12 mouse cellular contexts compared by ENCODE assay signal in the genomic region with DNA sequence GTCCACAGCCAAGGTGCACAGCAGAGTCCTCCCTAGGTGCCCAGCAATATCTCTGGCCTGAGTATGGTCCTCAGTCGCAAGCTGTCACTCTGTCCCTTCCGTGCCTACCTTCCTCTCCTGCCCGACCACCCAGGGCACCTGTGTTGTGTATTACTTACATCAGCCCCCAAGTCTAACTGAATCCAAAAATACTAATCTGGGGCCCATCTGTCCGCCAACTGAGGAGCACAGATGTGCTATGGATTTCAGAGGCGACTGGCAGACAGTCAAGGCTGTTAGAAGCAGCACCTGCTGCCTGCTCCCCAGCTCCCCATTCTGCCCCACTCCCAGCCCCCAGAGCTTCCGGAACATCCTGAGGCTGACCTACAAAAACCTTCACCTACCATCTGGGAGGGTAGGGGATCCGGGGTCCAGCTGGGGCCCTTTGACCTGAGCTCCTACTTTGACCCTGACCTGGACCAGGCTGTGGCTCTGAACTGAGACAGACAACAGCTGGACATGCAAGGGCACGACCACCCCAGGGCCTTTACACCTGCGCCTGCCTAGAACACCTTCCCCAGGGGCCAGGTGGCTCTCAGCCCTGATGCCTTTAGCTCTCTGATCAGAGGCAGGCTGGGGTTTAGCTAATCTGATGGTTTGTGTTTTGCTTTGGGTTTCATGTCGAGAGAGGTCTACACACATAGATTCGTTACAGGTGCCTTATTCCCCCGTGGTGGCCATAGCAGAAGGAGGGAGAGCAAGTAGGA. TPM values are rescaled to one million over a fixed set of nuclear protein-coding genes. Genes with fewer than 3 reads are reported as not detected.
DNase-seq lines count a peak whose midpoint lies in the region; ATAC-seq lines count a peak whose summit lies in the region.
"Had no signal": no experiment of that assay in that cellular context is flagged by ENCODE, and none has a peak within 500 bp of the region (broad histone marks: within the 10 kb centered on the region; RNA-seq: fewer than 3 reads in every experiment).

No protein-coding gene starts in this region.

- H3K27me3 ChIP-seq in heart, embryonic 11.5 days (ENCODE audit: control insufficient read depth, insufficient read depth, low read length), result peaks cover 27% of the 10 kb centered on the region
- H3K27me3 ChIP-seq in midbrain, embryonic 10.5 days (ENCODE audit: low read depth, poor library complexity, severe bottlenecking), result 0 out of 2 replicates have a peak, but pooled peaks cover 19% of the 10 kb centered on the region
- H3K27me3 ChIP-seq in midbrain, embryonic 13.5 days, result 0 out of 2 replicates have a peak, but pooled peaks cover 3% of the 10 kb centered on the region
- H3K27me3 ChIP-seq in liver, embryonic 15.5 days, result peaks cover 98% of the 10 kb centered on the region
- H3K27me3 ChIP-seq in forebrain, embryonic 16.5 days (replicated peaks; ENCODE audit: control insufficient read depth, insufficient read depth, low read length), result no peaks in the 10 kb centered on the region

- ATAC-seq in heart, embryonic 11.5 days (replicated peaks; ENCODE audit: insufficient number of reproducible peaks, low FRiP score, low TSS enrichment), result no peak
- ATAC-seq in midbrain, embryonic 13.5 days, result no peak
- ATAC-seq in liver, embryonic 15.5 days (ENCODE audit: insufficient read depth), result no peak
- no peak for ATAC-seq in forebrain, embryonic 16.5 days

- no peaks in the 10 kb centered on the region for H3K36me3 ChIP-seq in heart, embryonic 11.5 days (ENCODE audit: control insufficient read depth, insufficient read depth, low read length)
- no peaks in the 10 kb centered on the region for H3K36me3 ChIP-seq in midbrain, embryonic 10.5 days
- H3K36me3 ChIP-seq in midbrain, embryonic 13.5 days, result no peaks in the 10 kb centered on the region
- no peaks in the 10 kb centered on the region for H3K36me3 ChIP-seq in liver, embryonic 15.5 days (replicated peaks)
- no peaks in the 10 kb centered on the region for H3K36me3 ChIP-seq in forebrain, embryonic 16.5 days (ENCODE audit: control insufficient read depth, insufficient read depth)
- H3K36me3 ChIP-seq: embryonic facial prominence, embryonic 12.5 days; limb, embryonic 13.5 days; neural tube, embryonic 12.5 days had no signal

- H3K4me3 ChIP-seq in heart, embryonic 11.5 days (ENCODE audit: low read depth, low read length), result no peak overlapping the region
- no peak overlapping the region for H3K4me3 ChIP-seq in midbrain, embryonic 10.5 days
- H3K4me3 ChIP-seq in midbrain, embryonic 13.5 days (replicated peaks), result no peak overlapping the region
- no peak overlapping the region; the same call in 1 of the 2 replicates for H3K4me3 ChIP-seq in liver, embryonic 15.5 days (replicated peaks)
- no peak overlapping the region for H3K4me3 ChIP-seq in forebrain, embryonic 16.5 days (replicated peaks; ENCODE audit: low read length)
- H3K4me3 ChIP-seq: embryonic facial prominence, embryonic 12.5 days; limb, embryonic 13.5 days; neural tube, embryonic 12.5 days had no signal

- H3K27ac ChIP-seq in heart, embryonic 11.5 days (ENCODE audit: low read depth, low read length), result 0 out of 2 replicates have a peak overlapping the region, but pooled peaks have one; percentile 50
- H3K27ac ChIP-seq in midbrain, embryonic 10.5 days (replicated peaks), result peak overlapping the region; percentile 24
- no peak overlapping the region for H3K27ac ChIP-seq in midbrain, embryonic 13.5 days
- H3K27ac ChIP-seq in liver, embryonic 15.5 days (replicated peaks), result peak overlapping the region; percentile 39; the same call in 1 of the 2 replicates
- H3K27ac ChIP-seq in forebrain, embryonic 16.5 days (ENCODE audit: low read length), result no peak overlapping the region
- H3K27ac ChIP-seq: embryonic facial prominence, embryonic 12.5 days; limb, embryonic 13.5 days; neural tube, embryonic 12.5 days had no signal

- peaks cover 10% of the 10 kb centered on the region for H3K4me1 ChIP-seq in heart, embryonic 11.5 days (ENCODE audit: control insufficient read depth, insufficient read depth, low read length)
- H3K4me1 ChIP-seq in midbrain, embryonic 10.5 days, result peaks cover 20% of the 10 kb centered on the region
- peaks cover 27% of the 10 kb centered on the region for H3K4me1 ChIP-seq in midbrain, embryonic 13.5 days (replicated peaks)
- peaks cover 44% of the 10 kb centered on the region for H3K4me1 ChIP-seq in liver, embryonic 15.5 days (replicated peaks)
- H3K4me1 ChIP-seq in forebrain, embryonic 16.5 days (replicated peaks; ENCODE audit: control insufficient read depth, insufficient read depth, low read length), result peaks cover 10% of the 10 kb centered on the region

- DNase-seq in heart, postnatal 14 days, result no peak
- DNase-seq in midbrain, embryonic 10.5 days (ENCODE audit: low spot score), result no peak
- peak; percentile 76 for DNase-seq in thymus, postnatal 4 days
- no peak for DNase-seq in layer of hippocampus, adult 11-12 months (ENCODE audit: low spot score)
- DNase-seq: cerebellum, adult 8-10 months had no signal

- no peak overlapping the region for H3K4me2 ChIP-seq in heart, embryonic 11.5 days
- H3K4me2 ChIP-seq in midbrain, embryonic 13.5 days (replicated peaks), result no peak overlapping the region
- peak overlapping the region; percentile 49 for H3K4me2 ChIP-seq in liver, embryonic 15.5 days
- H3K4me2 ChIP-seq in forebrain, embryonic 16.5 days (ENCODE audit: low read length), result no peak overlapping the region
- H3K4me2 ChIP-seq: embryonic facial prominence, embryonic 12.5 days; limb, embryonic 13.5 days; neural tube, embryonic 12.5 days had no signal

- H3K9me3 ChIP-seq in heart, embryonic 11.5 days (replicated peaks; ENCODE audit: control insufficient read depth, low read length), result no peaks in the 10 kb centered on the region
- H3K9me3 ChIP-seq in midbrain, embryonic 10.5 days (replicated peaks), result no peaks in the 10 kb centered on the region
- H3K9me3 ChIP-seq in midbrain, embryonic 13.5 days, result no peaks in the 10 kb centered on the region
- H3K9me3 ChIP-seq in liver, embryonic 15.5 days (replicated peaks), result no peaks in the 10 kb centered on the region
- H3K9me3 ChIP-seq in forebrain, embryonic 16.5 days (ENCODE audit: control insufficient read depth, low read length), result no peaks in the 10 kb centered on the region
- H3K9me3 ChIP-seq: embryonic facial prominence, embryonic 12.5 days; limb, embryonic 13.5 days; neural tube, embryonic 12.5 days had no signal

- intact Hi-C loops in heart, postnatal 14 days (cut with DNase I), result no loop called here

- H3K9ac ChIP-seq in heart, embryonic 11.5 days (ENCODE audit: low read depth, low read length), result no peak overlapping the region
- H3K9ac ChIP-seq in midbrain, embryonic 13.5 days (replicated peaks), result no peak overlapping the region
- H3K9ac ChIP-seq in liver, embryonic 15.5 days, result peak overlapping the region; percentile 25; the same call in 1 of the 2 replicates
- no peak overlapping the region for H3K9ac ChIP-seq in forebrain, embryonic 16.5 days (replicated peaks; ENCODE audit: low read depth, low read length)
- H3K9ac ChIP-seq: embryonic facial prominence, embryonic 12.5 days; limb, embryonic 13.5 days; neural tube, embryonic 12.5 days had no signal

- WGBS in heart, embryonic 11.5 days (ENCODE audit: insufficient replicate concordance), result 73% methylated on average over 12 of the region's 12 CpGs
- 80% methylated on average over 12 of the region's 12 CpGs for WGBS in midbrain, embryonic 10.5 days
- 76% methylated on average over 12 of the region's 12 CpGs for WGBS in midbrain, embryonic 13.5 days
- WGBS in liver, embryonic 15.5 days (ENCODE audit: insufficient replicate concordance), result 37% methylated on average over 12 of the region's 12 CpGs
- WGBS in forebrain, embryonic 16.5 days, result 69% methylated on average over 12 of the region's 12 CpGs

RNA-seq across cellular contexts. Expression of a gene that starts 13.7 kb away (rescaled TPM):
- 5.2 and 5.4 TPM in 2 replicates for polyA plus RNA-seq in heart, embryonic 11.5 days (2014; fragmentation: Nextera tagmentation; extraction: Ambion mirVana)
- 10 to 100 TPM; 22.1 to 25.3 TPM for total RNA-seq in heart, postnatal 14 days (2021)
- 1.9 and 3.4 TPM in 2 replicates for polyA plus RNA-seq in midbrain, embryonic 10.5 days (2016; fragmentation: Nextera tagmentation; extraction: Ambion mirVana)
- 20.2 and 20.9 TPM in 2 replicates for polyA plus RNA-seq in midbrain, embryonic 13.5 days (2015; fragmentation: Nextera tagmentation; extraction: Ambion mirVana)
- polyA plus RNA-seq in liver, embryonic 15.5 days (2015; fragmentation: Nextera tagmentation; extraction: Ambion mirVana), result 3.5 and 3.6 TPM in 2 replicates
- 11.6 and 13.8 TPM in 2 replicates for polyA plus RNA-seq in forebrain, embryonic 16.5 days (2015; fragmentation: Nextera tagmentation; extraction: Ambion mirVana)

Comparison
In these comparisons a context has a peak if more than half of its experiments do, and no peak if none do; other contexts are left out.
1. H3K27ac ChIP-seq: peak in heart, embryonic 11.5 days (single experiment), midbrain, embryonic 10.5 days (single experiment) and liver, embryonic 15.5 days (single experiment); none in midbrain, embryonic 13.5 days (single experiment) and forebrain, embryonic 16.5 days (single experiment).